Mouse (Mus musculus): ENCODE data around the gene Mlec. TPM values are rescaled to one million over a fixed set of nuclear protein-coding genes. Genes with fewer than 3 reads are reported as not detected.

The Mlec gene
- polyA plus RNA-seq (2015; fragmentation: Nextera tagmentation; extraction: Ambion mirVana) = 66.1 and 78.1 TPM in 2 replicates

DNA sequence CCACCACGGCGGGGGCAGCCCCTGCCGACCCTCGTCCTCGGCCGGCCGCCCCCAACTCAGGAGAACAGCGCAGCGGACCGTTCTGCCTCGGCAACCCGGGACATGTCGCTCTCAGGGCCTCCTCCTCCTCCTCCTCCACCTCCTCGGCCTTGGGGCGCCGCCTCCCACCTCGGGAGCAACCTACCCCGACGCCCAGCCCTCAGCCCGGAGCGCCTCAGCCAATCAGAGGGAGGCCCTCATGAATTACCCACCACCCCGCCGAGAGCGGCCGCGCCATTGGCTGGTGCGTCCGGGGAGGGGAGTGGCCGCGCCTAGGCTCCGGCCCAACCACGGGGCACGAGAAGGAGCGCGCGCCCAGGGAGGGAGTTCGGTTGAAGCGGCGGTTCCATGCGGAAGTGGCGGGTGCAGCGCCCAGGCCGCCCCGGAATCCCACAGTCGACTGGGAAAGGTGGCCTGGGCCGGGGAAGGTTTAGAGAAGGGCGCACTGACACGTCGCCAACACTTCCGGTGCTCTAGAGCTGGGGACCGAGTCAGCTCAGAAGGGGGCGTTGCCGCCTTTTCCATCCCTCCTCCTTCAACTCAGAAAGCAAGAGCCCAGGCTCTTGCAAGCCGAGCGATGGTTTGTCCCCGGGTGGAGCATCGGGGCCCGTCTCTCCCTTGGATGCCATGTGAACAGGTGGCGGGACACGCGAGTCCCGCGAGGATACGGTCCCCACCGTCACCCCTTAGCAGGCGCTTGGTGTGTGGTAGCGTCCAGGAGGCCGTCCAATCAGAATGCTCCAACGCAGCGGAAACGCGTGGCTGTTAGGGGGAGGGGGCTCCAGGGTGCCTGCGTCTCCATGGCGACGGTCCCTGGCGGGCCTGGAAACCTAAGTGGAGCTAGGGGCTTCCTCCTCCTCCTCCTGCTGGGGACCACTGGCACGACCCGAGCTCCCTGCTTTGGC lies at the start of gene Mlec:
Gene Mlec (minus strand): TSS at position 140 of the 944 bp plus-strand sequence.
- Histone ChIP-seq H3K36me3 (peaks cover 4% of the 10 kb centered on the region; the same call in 1 of the 2 replicates), H3K9ac (peak within 1 kb of the TSS; percentile 98), H3K9me3 (no peaks in the 10 kb centered on the region), H3K27me3 (no peaks in the 10 kb centered on the region), H3K4me1 (peaks cover 60% of the 10 kb centered on the region), H3K4me3 (peak within 1 kb of the TSS; percentile 98), H3K4me2 (replicated peaks) (peak within 1 kb of the TSS; percentile 88), H3K27ac (peak within 1 kb of the TSS; percentile 97)
- ATAC-seq (ENCODE audit: low FRiP score, low read depth) = peak; percentile 96
- WGBS = under 1% methylated on average over 69 of the region's 78 CpGs

DNA sequence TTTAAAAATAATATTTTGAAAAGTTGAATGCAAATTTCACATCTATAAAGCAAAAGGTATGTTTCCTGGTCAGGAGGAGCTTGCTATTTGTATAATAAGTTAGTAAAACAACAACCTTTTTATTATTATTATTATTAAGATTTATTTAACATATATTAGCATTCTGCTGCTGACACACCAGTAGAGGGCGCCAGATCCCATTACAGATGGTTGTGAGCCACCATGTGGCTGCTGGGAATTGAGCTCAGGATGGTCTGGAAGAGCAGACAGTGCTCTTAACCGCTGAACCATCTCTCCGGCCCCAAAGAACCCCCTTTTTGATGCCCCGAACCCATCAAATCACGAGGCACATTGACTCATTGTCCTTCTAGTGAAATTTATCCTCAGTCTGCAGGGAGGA lies 49.3 kb upstream of the Mlec start:
- H3K27ac ChIP-seq = no peak overlapping the region
- peaks cover 18% of the 10 kb centered on the region; the same call in 1 of the 2 replicates for H3K27me3 ChIP-seq
- H3K4me3 ChIP-seq = no peak overlapping the region
- H3K4me2 ChIP-seq (replicated peaks) = no peak overlapping the region
- peaks cover 21% of the 10 kb centered on the region for H3K4me1 ChIP-seq
- H3K36me3 ChIP-seq = no peaks in the 10 kb centered on the region
- no peaks in the 10 kb centered on the region for H3K9me3 ChIP-seq
- 58% methylated on average over 5 of the region's 5 CpGs for WGBS
- ATAC-seq (ENCODE audit: low FRiP score, low read depth) = no peak
- no peak overlapping the region for H3K9ac ChIP-seq

DNA sequence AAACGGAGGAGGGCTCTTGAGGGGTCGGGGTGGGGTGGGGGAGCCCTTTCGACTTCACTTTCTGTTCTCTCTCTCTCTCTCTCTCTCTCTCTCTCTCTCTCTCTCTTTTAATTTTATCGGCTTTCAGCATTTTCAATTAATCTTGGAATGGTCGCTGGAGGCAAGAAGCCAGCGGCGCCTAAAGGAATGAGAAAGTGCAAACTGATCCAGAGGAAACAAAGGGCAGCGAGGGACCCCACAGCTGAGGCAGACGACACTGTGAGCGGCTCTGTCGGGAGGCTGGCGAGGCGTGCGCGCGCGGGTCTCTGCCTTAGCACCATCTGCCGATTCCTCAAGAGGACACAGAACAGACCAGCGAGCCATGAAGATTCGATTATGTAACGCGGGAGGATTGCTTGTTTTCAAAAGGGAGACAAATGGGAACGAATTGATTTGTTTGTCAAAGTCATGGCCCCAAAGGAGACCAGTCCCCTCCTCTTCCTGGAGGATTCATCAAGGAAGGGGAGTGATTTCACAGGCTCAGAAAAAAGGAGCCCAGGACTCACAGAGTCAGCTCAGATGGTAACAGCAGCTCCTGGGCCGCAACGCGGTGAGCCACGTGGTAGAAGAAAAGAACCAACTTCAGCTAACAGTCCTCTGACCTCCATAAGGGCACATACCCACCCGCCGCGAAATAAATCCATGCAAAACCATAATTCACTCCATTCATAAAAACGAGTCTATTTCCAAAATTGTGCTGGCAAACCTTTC lies 46.8 kb upstream of the Mlec start:
- WGBS = 4% methylated on average over 31 of the region's 31 CpGs
- peak overlapping the region; percentile 37 for H3K4me3 ChIP-seq
- 0 out of 2 replicates have a peak, but pooled peaks have one; percentile 44 for ATAC-seq (ENCODE audit: low FRiP score, low read depth)

DNA sequence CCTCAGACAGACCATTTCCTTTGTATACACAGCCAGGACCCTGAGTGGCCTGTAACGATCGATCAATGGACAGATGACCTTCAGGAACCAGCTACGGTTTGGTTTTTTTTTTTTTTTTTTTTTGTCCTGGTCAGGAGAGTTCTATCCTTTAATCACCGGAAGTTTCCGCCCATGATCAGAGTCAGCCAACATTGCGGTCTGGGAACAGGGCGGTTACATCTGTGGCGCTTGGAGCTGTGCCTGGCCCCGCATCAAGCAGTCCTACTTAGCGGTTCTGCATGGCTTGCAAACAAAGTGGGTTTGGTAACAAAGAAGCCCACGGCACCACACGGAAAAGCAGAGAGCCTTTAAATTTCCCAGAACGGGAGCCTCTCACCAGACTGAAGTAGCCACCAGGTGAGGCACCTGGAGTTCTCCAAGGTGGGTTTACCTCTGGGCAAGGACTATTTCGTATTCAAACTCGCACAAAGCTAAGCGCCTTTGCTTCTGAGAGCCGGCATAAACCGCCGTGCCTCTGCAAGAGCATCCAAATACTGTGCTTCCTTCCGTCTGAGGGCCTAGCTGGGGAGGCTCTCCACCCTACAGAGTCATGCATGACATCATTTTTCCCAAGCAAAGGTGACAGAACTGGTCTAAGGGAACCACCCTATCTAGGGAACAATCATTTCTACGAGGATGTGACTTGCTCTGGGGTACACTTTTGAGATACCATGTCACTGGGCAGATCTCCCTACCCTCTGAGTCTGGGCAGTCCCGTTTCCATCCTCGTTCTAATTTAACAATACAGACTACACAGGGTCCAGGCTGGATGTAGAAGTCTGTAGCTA lies 46.0 kb upstream of the Mlec start:
- H3K36me3 ChIP-seq = no peaks in the 10 kb centered on the region
- peak overlapping the region; percentile 37 for H3K4me3 ChIP-seq
- peak overlapping the region; percentile 59 for H3K9ac ChIP-seq
- ATAC-seq (ENCODE audit: low FRiP score, low read depth) = 0 out of 2 replicates have a peak, but pooled peaks have one; percentile 32
- peaks cover 18% of the 10 kb centered on the region; the same call in 1 of the 2 replicates for H3K27me3 ChIP-seq
- peak overlapping the region; percentile 64 for H3K4me2 ChIP-seq (replicated peaks)
- no peak overlapping the region for H3K27ac ChIP-seq
- no peaks in the 10 kb centered on the region for H3K9me3 ChIP-seq
- H3K4me1 ChIP-seq = peaks cover 21% of the 10 kb centered on the region
- 22% methylated on average over 23 of the region's 23 CpGs for WGBS

More for the DNA sequence above, 46.8 kb upstream of the Mlec start:
- no peaks in the 10 kb centered on the region for H3K36me3 ChIP-seq
- H3K9ac ChIP-seq = peak overlapping the region; percentile 59
- peak overlapping the region; percentile 64 for H3K4me2 ChIP-seq (replicated peaks)
- peaks cover 21% of the 10 kb centered on the region for H3K4me1 ChIP-seq
- peaks cover 18% of the 10 kb centered on the region; the same call in 1 of the 2 replicates for H3K27me3 ChIP-seq
- no peak overlapping the region for H3K27ac ChIP-seq
- H3K9me3 ChIP-seq = no peaks in the 10 kb centered on the region

DNA sequence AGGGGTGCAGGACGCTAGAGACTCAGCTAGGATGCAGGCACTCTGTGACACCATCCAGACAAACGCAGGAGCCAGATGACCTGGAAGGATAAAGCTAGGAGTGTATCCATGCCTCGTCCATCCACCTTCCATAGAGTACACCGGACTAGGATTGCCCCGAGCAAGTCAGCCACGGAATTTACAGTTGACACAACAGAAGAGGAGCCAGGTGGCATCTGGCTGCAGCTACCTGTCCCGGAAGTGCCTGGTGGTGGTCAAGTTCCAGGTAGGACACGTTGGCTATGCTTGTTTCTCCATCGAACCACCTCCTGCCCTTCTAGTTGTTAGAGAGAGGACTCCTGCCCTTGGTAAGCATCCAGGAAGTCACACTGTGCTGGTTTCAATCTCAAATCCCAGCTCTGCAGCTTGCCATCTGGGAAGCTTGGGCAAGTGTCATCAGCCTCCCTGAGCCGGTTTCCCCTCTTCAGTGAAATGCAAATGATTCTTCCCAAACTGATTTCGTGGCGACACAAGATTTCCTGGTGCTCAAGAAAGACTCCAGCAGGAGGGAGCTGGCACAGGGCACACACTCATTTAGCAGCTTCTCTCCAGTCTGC lies 36.7 kb upstream of the Mlec start:
- Histone ChIP-seq H3K4me1 (peaks cover 32% of the 10 kb centered on the region), H3K4me2 (replicated peaks) (peak overlapping the region; percentile 100), H3K9ac (0 out of 2 replicates have a peak overlapping the region, but pooled peaks have one; percentile 69), H3K9me3 (no peaks in the 10 kb centered on the region), H3K4me3 (peak overlapping the region; percentile 64), H3K27me3 (peaks cover 59% of the 10 kb centered on the region), H3K27ac (no peak overlapping the region), H3K36me3 (no peaks in the 10 kb centered on the region)
- no peak for ATAC-seq (ENCODE audit: low FRiP score, low read depth)
- 3% methylated on average over 12 of the region's 12 CpGs for WGBS

DNA sequence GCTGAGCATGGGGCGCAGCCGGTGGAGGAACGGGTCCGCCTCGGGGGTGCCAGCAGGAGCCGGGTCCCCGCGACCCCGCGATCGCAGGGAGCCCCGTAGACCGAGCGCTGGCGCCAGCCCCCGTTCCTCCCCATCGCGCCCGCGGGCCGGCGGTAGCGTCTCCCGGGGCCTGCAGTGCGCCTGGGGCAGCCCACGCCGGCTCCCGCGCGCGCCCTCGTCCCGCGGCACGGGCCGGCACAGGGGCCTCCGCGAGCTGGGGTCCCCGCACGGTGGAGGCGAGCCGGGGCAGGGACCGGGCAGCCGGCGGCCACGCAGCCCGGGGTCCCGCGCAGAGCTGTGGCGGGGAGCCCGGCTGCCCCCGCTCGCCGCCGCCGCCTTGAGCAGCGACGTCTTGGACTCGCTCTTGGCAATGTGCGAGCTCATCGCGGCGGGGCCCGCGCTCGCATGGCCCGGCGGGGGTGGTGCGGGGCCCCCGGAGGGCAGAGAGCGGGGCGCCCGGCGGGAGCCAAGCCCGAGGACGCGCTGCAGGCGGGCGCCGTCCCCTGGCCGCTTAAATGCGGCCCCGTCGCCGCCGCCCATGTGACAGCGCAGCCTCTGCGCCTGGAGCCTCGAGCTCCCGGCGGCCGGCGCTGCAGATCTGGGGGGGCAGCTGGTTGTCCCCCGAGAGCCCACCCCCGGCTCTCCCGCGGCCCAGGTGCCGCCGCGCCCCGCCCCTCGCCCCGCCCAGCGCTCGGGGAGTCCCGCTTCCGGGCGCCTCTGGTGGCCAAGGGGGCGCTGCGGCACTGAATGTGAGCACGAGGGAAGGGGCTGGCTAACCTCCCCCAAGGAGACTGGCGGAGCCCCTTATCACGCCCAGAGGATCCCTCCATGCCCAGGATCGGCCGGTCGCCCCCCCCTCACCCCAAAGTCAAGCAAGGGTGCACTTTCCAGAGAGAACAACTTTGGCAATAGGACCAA lies 36.0 kb upstream of the Mlec start, which contains the start of gene Cabp1:
Gene Cabp1 (minus strand): TSS at position 713 of the 957 bp plus-strand sequence.
- H3K4me1 ChIP-seq = peaks cover 32% of the 10 kb centered on the region
- H3K9ac ChIP-seq = peak within 1 kb of the TSS; percentile 69
- H3K36me3 ChIP-seq = no peaks in the 10 kb centered on the region
- ATAC-seq (ENCODE audit: low FRiP score, low read depth) = peak; percentile 52
- H3K4me2 ChIP-seq (replicated peaks) = peak within 1 kb of the TSS; percentile 100
- H3K9me3 ChIP-seq = no peaks in the 10 kb centered on the region
- peak within 1 kb of the TSS; percentile 64 for H3K4me3 ChIP-seq
- H3K27ac ChIP-seq = no peak within 1 kb of the TSS
- WGBS = under 1% methylated on average over 87 of the region's 116 CpGs
- peaks cover 66% of the 10 kb centered on the region for H3K27me3 ChIP-seq

DNA sequence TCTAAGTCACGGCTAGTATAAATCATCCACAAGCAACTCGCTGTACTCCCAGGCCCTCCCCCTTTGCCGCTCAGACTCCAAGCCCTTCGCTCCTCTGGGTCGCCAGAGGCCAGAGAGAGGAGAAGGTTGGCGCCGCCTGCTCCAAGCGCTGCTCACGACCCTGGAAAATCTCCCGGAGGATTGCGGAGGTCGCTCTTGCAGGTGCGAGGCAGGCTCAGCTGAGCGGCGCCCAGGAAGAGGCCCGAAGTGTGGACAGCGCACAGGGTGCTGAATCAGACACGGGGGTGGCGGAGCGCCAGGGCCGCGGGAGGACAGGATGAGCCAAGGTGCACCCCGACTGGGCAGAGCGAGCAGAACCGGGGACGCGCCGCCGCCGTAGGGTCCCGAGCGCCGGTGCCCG lies 35.2 kb upstream of the Mlec start:
- ATAC-seq (ENCODE audit: low FRiP score, low read depth) = peak; percentile 44; the same call in 1 of the 2 replicates
- H3K9ac ChIP-seq = peak overlapping the region; percentile 69
- H3K36me3 ChIP-seq = no peaks in the 10 kb centered on the region
- H3K4me2 ChIP-seq (replicated peaks) = peak overlapping the region; percentile 100
- H3K9me3 ChIP-seq = no peaks in the 10 kb centered on the region
- peak overlapping the region; percentile 64 for H3K4me3 ChIP-seq
- H3K27ac ChIP-seq = no peak overlapping the region
- WGBS = under 1% methylated on average over 34 of the region's 34 CpGs
- H3K27me3 ChIP-seq = peaks cover 66% of the 10 kb centered on the region
- H3K4me1 ChIP-seq = peaks cover 32% of the 10 kb centered on the region

DNA sequence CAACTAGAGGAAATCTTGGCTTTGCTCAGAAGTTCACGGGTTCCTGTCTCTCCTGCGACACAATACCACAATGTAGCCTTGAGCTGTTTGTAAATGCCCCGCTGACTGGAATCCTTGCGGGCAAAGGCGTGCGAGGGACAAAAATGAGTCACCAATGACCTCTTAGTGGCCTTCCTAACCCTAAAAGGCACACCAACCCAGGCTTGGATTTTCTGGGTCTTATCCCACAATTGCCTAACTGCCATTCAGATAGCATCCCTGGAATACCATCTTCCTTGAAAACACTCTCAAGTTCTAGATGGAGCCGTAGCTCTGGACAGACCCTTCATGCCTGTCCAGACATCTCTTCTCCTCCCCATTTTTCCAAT lies 34.8 kb upstream of the Mlec start:
- 14% methylated on average over 7 of the region's 7 CpGs for WGBS

DNA sequence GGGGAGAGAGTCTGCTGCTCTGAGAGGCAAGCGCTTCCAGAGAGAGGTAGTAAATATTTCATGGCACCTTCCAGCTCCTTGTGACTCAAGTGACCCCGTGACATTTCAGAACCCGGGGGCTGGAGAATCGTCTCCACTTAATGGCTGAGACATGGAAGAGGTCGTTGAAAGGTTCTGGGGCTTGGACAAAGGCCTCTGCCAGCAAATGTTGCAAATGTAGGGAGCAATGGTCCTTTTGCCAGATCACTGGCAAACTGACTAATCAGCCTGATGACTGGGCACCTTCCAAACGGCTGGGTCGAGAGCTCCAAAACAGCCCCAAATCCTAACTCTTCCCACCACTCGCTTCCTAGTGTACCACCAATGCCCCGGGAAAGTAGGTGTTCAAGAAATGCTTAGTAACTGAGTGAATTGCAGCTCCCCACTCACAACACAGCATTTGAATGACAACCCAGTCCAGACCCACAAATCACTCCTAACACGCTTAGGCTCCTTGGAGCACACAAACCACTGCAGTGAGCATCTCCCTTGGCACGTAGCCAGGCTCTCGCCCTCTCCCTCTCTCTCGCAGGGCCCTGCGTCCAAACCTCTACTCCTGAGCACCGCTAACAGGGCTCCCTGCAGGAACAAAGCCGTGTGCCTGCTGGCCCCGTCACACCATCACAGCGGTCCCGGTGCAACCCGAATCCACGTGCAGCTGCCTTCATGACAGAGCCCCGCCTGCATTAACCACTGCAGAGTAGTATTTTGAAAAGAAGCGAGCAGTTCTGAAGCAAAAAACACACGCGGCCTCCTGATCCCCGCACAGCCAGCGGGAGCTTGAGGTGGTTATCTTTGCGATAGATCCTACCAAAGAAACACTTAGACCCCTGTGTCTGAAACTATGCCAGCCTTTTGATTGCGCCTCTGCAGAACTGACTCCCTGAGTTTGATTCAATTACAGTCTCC lies 34.2 kb upstream of the Mlec start:
- Histone ChIP-seq H3K9ac (no peak overlapping the region), H3K27ac (no peak overlapping the region), H3K36me3 (no peaks in the 10 kb centered on the region), H3K4me1 (peaks cover 38% of the 10 kb centered on the region), H3K4me3 (peak overlapping the region; percentile 64), H3K4me2 (replicated peaks) (peak overlapping the region; percentile 100), H3K9me3 (no peaks in the 10 kb centered on the region), H3K27me3 (peaks cover 73% of the 10 kb centered on the region)
- ATAC-seq (ENCODE audit: low FRiP score, low read depth) = no peak
- WGBS = 5% methylated on average over 29 of the region's 29 CpGs

More for the DNA sequence above, 34.8 kb upstream of the Mlec start:
- Histone ChIP-seq H3K4me1 (peaks cover 32% of the 10 kb centered on the region), H3K4me3 (peak overlapping the region; percentile 64), H3K4me2 (replicated peaks) (peak overlapping the region; percentile 100), H3K27ac (no peak overlapping the region), H3K27me3 (peaks cover 67% of the 10 kb centered on the region), H3K9me3 (no peaks in the 10 kb centered on the region), H3K9ac (0 out of 2 replicates have a peak overlapping the region, but pooled peaks have one; percentile 69), H3K36me3 (no peaks in the 10 kb centered on the region)
- no peak for ATAC-seq (ENCODE audit: low FRiP score, low read depth)

All from limb, embryonic 13.5 days (tissue).